Mouse (Mus musculus) forebrain, embryonic 12.5 days (tissue): ENCODE results near the gene Car10. TPM values are rescaled to one million over a fixed set of nuclear protein-coding genes. Genes with fewer than 3 reads are reported as not detected.

Experiments
- ATAC-seq: fragments of 200-750 bp; cut with Nextera tagmentation; 2 replicates; pipeline ENCODE4 v1.8.0; 2017; ENCODE audit warnings: moderate TSS enrichment; ENCODE audit not compliant: low FRiP score
- H3K27ac ChIP-seq: fragments of 300-500 bp; sonication (generic); 2 replicates; pipeline ENCODE4 v1.5.1; 2016; ENCODE audit warnings: mild to moderate bottlenecking
- H3K27me3 ChIP-seq: fragments of 300-500 bp; sonication (generic); 2 replicates; pipeline ENCODE4 v1.6.1; 2016; ENCODE audit warnings: mild to moderate bottlenecking
- H3K36me3 ChIP-seq: fragments of 300-500 bp; sonication (generic); replicated peaks from 2 replicates; pipeline ENCODE4 v1.6.1; 2016; ENCODE audit warnings: mild to moderate bottlenecking
- H3K4me1 ChIP-seq: fragments of 300-500 bp; sonication (generic); 2 replicates; pipeline ENCODE4 v1.6.1; 2016
- H3K4me2 ChIP-seq: fragments of 300-500 bp; sonication (generic); 2 replicates; pipeline ENCODE4 v1.6.1; 2016; ENCODE audit warnings: mild to moderate bottlenecking, moderate library complexity
- H3K4me3 ChIP-seq: fragments of 300-500 bp; sonication (generic); replicated peaks from 2 replicates; pipeline ENCODE4 v1.5.1; 2016; ENCODE audit warnings: mild to moderate bottlenecking
- H3K9ac ChIP-seq: fragments of 300-500 bp; sonication (generic); 2 replicates; pipeline ENCODE4 v1.6.1; 2016; ENCODE audit warnings: mild to moderate bottlenecking
- H3K9me3 ChIP-seq: fragments of 300-500 bp; sonication (generic); 2 replicates; pipeline ENCODE4 v1.6.1; 2016
- WGBS: fragments of 180-500 bp; shearing (Covaris S2); methylation state at CpG from one replicate; pipeline ENCODE4 v1.1.7; 2016; 5-methylcytosine and 5-hydroxymethylcytosine counted together
- polyA plus RNA-seq: library from polyadenylated mRNA; unstranded; fragments of >200 nt; fragmentation: Nextera tagmentation; extraction: Ambion mirVana; gene quantifications from 2 replicates; pipeline ENCODE4 v1.2.1, GENCODE M21; 2016

The Car10 gene
- polyA plus RNA-seq, 1 experiment from 2014 or later, result 2.1 TPM

DNA sequence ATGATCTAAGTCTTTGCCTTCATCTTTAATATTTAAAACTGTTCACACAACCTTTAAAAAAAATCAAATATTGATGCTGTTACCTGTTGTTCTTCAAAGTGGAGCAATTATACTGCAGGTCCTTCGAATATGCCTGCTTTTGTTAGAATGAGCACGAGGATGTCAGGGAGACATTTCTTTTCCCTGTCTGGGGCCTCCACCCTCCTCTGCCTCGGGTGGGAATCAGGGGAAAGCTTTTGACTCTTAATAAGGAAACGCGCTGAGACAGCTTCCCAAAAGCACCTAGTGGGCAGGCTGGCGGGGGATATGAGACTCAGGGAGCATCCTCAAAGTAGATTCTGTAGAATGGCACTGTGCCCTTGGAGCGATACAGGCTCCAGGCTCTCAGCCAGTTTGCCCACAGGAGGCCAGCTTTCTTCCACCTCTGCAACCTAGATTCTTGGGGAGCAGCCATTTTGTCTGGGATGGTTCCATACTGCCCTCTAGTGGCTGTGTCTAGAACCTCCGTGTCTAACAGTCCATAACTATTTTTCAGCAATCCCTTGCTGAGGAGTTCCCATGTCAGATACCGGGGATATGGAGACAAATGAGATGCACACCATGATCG lies 373.8 kb downstream of the Car10 start:
- no peak overlapping the region for H3K9ac ChIP-seq
- no peaks in the 10 kb centered on the region for H3K9me3 ChIP-seq
- H3K36me3 ChIP-seq, result no peaks in the 10 kb centered on the region
- H3K4me1 ChIP-seq, result peaks cover 3% of the 10 kb centered on the region; the same call in 1 of the 2 replicates
- no peak overlapping the region for H3K4me3 ChIP-seq
- H3K27ac ChIP-seq, result no peak overlapping the region
- WGBS, result 37% methylated on average over 10 of the region's 10 CpGs
- peak overlapping the region; percentile 32 for H3K4me2 ChIP-seq
- ATAC-seq, result peak; percentile 84
- H3K27me3 ChIP-seq, result no peaks in the 10 kb centered on the region

DNA sequence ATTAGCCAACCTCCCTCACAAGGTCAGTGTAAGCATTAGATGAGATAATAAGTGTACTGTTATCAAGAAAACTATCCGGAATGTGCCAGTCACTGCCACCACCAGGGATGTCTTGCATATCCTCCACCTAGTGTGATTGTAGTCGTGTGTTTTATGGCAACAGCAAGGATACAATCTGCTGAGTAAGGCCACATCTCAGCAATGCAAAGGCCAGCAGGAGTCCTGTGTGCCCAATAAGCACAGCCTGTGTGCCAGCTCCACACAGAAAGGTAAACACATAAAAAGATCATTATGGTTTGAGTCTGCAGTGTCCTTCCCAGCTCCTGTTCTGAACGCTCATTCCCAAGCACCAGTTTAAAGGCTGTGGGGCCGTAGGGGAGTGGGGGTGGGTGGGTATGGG lies 386.8 kb downstream of the Car10 start:
- Histone ChIP-seq H3K9me3 (no peaks in the 10 kb centered on the region), H3K27ac (no peak overlapping the region), H3K4me2 (no peak overlapping the region), H3K27me3 (no peaks in the 10 kb centered on the region), H3K9ac (no peak overlapping the region), H3K4me3 (no peak overlapping the region), H3K36me3 (no peaks in the 10 kb centered on the region), H3K4me1 (0 out of 2 replicates have a peak, but pooled peaks cover 5% of the 10 kb centered on the region)
- 79% methylated on average over 4 of the region's 4 CpGs for WGBS
- no peak for ATAC-seq

- no peaks in the 10 kb centered on the region for H3K36me3 ChIP-seq
- H3K4me2 ChIP-seq, result no peak overlapping the region
- no peak overlapping the region for H3K9ac ChIP-seq
- no peak overlapping the region for H3K4me3 ChIP-seq
- H3K4me1 ChIP-seq, result 0 out of 2 replicates have a peak, but pooled peaks cover 5% of the 10 kb centered on the region
- H3K27ac ChIP-seq, result no peak overlapping the region
- H3K27me3 ChIP-seq, result no peaks in the 10 kb centered on the region
- WGBS, result 85% methylated on average over 1 of the region's 1 CpGs
- no peaks in the 10 kb centered on the region for H3K9me3 ChIP-seq
- no peak for ATAC-seq
These were observed 389.2 kb downstream of the Car10 start for GRCm38 (mm10) chr11:93487021-93487420.

- 52% methylated on average over 3 of the region's 3 CpGs for WGBS
- peak; percentile 87 for ATAC-seq
- 0 out of 2 replicates have a peak, but pooled peaks cover 5% of the 10 kb centered on the region for H3K4me1 ChIP-seq
- H3K9ac ChIP-seq, result no peak overlapping the region
- H3K36me3 ChIP-seq, result no peaks in the 10 kb centered on the region
- no peaks in the 10 kb centered on the region for H3K9me3 ChIP-seq
- H3K4me2 ChIP-seq, result no peak overlapping the region
- no peaks in the 10 kb centered on the region for H3K27me3 ChIP-seq
- no peak overlapping the region for H3K4me3 ChIP-seq
- H3K27ac ChIP-seq, result 0 out of 2 replicates have a peak overlapping the region, but pooled peaks have one; percentile 53
These were observed 390.2 kb downstream of the Car10 start for GRCm38 (mm10) chr11:93487913-93488604.

- WGBS, result 87% methylated on average over 11 of the region's 11 CpGs
- H3K36me3 ChIP-seq, result no peaks in the 10 kb centered on the region
- H3K27me3 ChIP-seq, result no peaks in the 10 kb centered on the region
- H3K4me1 ChIP-seq, result 0 out of 2 replicates have a peak, but pooled peaks cover 5% of the 10 kb centered on the region
- no peak overlapping the region for H3K27ac ChIP-seq
- H3K9me3 ChIP-seq, result no peaks in the 10 kb centered on the region
- no peak overlapping the region for H3K9ac ChIP-seq
- H3K4me3 ChIP-seq, result no peak overlapping the region
- no peak overlapping the region for H3K4me2 ChIP-seq
- no peak for ATAC-seq
These were observed 392.5 kb downstream of the Car10 start for GRCm38 (mm10) chr11:93490211-93490820.

DNA sequence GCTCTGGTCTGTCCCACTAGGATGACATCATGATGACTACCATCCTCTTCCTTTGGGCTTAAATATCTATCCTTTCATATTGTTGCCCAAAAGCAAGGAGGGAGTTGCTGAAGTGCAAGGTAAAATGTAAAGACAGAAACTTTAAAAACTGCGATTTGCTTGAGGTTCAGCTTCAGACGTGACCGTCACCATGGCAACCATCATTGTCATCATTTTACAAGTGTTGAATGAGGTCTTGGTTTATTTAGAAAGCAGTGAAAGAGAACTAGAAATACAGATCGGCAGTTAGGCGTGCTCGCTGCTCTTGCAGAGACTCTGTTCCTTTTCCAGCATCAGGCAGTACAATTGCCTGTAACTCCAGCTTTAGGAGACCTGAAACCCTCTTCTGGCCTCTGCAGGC lies 400.1 kb downstream of the Car10 start:
- ATAC-seq, result no peak
- WGBS, result 70% methylated on average over 6 of the region's 6 CpGs
- Histone ChIP-seq H3K4me3 (no peak overlapping the region), H3K9me3 (no peaks in the 10 kb centered on the region), H3K9ac (no peak overlapping the region), H3K4me1 (0 out of 2 replicates have a peak, but pooled peaks cover 4% of the 10 kb centered on the region), H3K27me3 (no peaks in the 10 kb centered on the region), H3K36me3 (no peaks in the 10 kb centered on the region), H3K4me2 (no peak overlapping the region), H3K27ac (no peak overlapping the region)

DNA sequence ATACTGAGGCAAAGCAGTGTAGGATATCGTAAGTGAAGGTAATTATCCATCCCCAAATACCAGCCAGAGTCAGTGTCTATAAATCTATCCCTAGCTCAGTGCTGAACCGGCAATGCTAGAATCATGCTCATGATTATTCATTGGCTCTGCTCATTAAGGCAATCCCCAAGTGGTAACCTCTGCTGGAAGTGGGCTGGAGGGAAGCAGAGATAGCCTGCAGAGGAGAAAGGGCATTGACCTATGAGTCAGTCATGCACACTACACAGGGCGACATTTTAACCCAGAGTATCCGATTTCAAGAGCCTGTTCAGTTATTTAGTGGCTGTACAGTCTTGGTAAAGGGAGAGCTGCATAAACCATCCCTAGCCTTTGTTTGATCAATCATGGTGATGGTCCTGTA lies 402.6 kb downstream of the Car10 start:
- Histone ChIP-seq H3K36me3 (no peaks in the 10 kb centered on the region), H3K27ac (no peak overlapping the region), H3K9me3 (no peaks in the 10 kb centered on the region), H3K4me2 (no peak overlapping the region), H3K27me3 (no peaks in the 10 kb centered on the region), H3K4me1 (0 out of 2 replicates have a peak, but pooled peaks cover 4% of the 10 kb centered on the region), H3K9ac (no peak overlapping the region), H3K4me3 (no peak overlapping the region)
- 44% methylated on average over 4 of the region's 4 CpGs for WGBS
- ATAC-seq, result 0 out of 2 replicates have a peak, but pooled peaks have one; percentile 41

- H3K4me1 ChIP-seq, result 0 out of 2 replicates have a peak, but pooled peaks cover 4% of the 10 kb centered on the region
- H3K36me3 ChIP-seq, result no peaks in the 10 kb centered on the region
- H3K4me3 ChIP-seq, result no peak overlapping the region
- 82% methylated on average over 5 of the region's 5 CpGs for WGBS
- H3K27me3 ChIP-seq, result no peaks in the 10 kb centered on the region
- no peak overlapping the region for H3K27ac ChIP-seq
- H3K9ac ChIP-seq, result no peak overlapping the region
- H3K4me2 ChIP-seq, result no peak overlapping the region
- H3K9me3 ChIP-seq, result no peaks in the 10 kb centered on the region
- ATAC-seq, result no peak
These were observed 403.8 kb downstream of the Car10 start for GRCm38 (mm10) chr11:93501671-93502070.

- ATAC-seq, result no peak
- Histone ChIP-seq H3K27me3 (no peaks in the 10 kb centered on the region), H3K27ac (no peak overlapping the region), H3K4me3 (no peak overlapping the region), H3K36me3 (no peaks in the 10 kb centered on the region), H3K9me3 (no peaks in the 10 kb centered on the region), H3K9ac (no peak overlapping the region), H3K4me1 (0 out of 2 replicates have a peak, but pooled peaks cover 4% of the 10 kb centered on the region), H3K4me2 (no peak overlapping the region)
- 65% methylated on average over 3 of the region's 3 CpGs for WGBS
These were observed 405.0 kb downstream of the Car10 start for GRCm38 (mm10) chr11:93502864-93503263.

DNA sequence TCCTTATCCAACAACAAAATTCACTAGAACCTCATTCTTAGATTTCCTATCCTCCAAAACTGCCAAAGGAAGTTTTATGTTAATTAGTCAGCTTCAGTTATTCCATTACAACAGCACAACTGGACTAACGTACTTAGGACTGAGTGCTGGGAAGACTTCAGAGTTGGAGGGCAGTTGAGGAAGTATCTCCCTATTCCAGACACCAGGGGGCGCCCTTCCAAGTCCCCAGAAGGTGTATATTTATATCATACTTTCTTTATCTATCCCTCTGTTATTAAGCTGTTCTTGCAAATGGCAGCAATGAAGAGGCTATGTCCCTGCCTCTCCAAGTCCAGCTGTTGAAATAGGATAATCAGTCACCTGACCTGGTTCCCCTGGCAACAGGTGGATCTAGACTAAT lies 405.6 kb downstream of the Car10 start:
- H3K9ac ChIP-seq, result no peak overlapping the region
- H3K27me3 ChIP-seq, result no peaks in the 10 kb centered on the region
- no peak overlapping the region for H3K4me2 ChIP-seq
- ATAC-seq, result no peak
- WGBS, result 35% methylated on average over 2 of the region's 2 CpGs
- no peaks in the 10 kb centered on the region for H3K9me3 ChIP-seq
- H3K27ac ChIP-seq, result no peak overlapping the region
- 0 out of 2 replicates have a peak, but pooled peaks cover 4% of the 10 kb centered on the region for H3K4me1 ChIP-seq
- no peak overlapping the region for H3K4me3 ChIP-seq
- no peaks in the 10 kb centered on the region for H3K36me3 ChIP-seq

GRCm38 (mm10) chr11:93509527-93510235 lies 411.9 kb downstream of the Car10 start:
- no peak overlapping the region for H3K4me3 ChIP-seq
- ATAC-seq, result no peak
- H3K9ac ChIP-seq, result no peak overlapping the region
- H3K4me2 ChIP-seq, result no peak overlapping the region
- H3K36me3 ChIP-seq, result no peaks in the 10 kb centered on the region
- no peak overlapping the region for H3K27ac ChIP-seq
- 70% methylated on average over 11 of the region's 11 CpGs for WGBS
- no peaks in the 10 kb centered on the region; the same call in 1 of the 2 replicates for H3K4me1 ChIP-seq
- H3K27me3 ChIP-seq, result no peaks in the 10 kb centered on the region
- H3K9me3 ChIP-seq, result no peaks in the 10 kb centered on the region

DNA sequence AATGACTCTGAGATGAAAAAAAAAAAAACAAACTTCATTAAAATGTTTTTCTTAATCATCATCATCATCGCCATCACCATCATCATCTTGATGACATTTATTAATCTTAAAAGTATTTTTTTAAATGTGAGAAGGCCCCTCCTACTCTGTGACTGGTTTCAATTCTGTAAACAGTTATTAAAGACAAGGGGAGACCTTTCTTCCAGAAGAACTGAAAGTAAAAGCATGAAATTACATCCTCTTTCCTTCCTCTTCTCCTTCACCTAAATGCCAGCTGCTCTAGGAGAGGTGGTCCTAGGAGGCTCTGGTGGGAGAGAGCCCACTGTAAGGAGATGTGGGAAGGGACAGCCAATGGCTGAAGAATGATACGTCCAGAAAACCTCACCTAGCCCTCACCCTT lies 415.0 kb downstream of the Car10 start:
- 95% methylated on average over 2 of the region's 2 CpGs for WGBS

More for the DNA sequence above, 415.0 kb downstream of the Car10 start:
- Histone ChIP-seq H3K9me3 (no peaks in the 10 kb centered on the region), H3K27me3 (no peaks in the 10 kb centered on the region), H3K36me3 (no peaks in the 10 kb centered on the region), H3K4me3 (no peak overlapping the region), H3K27ac (no peak overlapping the region), H3K9ac (no peak overlapping the region), H3K4me1 (no peaks in the 10 kb centered on the region; the same call in 1 of the 2 replicates), H3K4me2 (no peak overlapping the region)
- ATAC-seq, result no peak
